Mouse (Mus musculus): ENCODE data around the gene Fggy.
A peak's percentile ranks its signal among the peaks of the same experiment; 100 is the strongest.

The Fggy gene

GRCm38 (mm10) chr4:95588722-95589283 is 31.5 kb downstream of the Fggy start:
- no peak for DNase-seq (ENCODE audit: extremely low read depth, insufficient read length, low spot score)

- DNase-seq (ENCODE audit: extremely low read depth, insufficient read length, low spot score) = no peak
Measured at GRCm38 (mm10) chr4:95590878-95591277, 33.6 kb downstream of the Fggy start.

GRCm38 (mm10) chr4:95597208-95597607 is 39.9 kb downstream of the Fggy start:
- DNase-seq (ENCODE audit: extremely low read depth, insufficient read length, low spot score) = no peak

- DNase-seq (ENCODE audit: extremely low read depth, insufficient read length, low spot score) = no peak
Measured at GRCm38 (mm10) chr4:95601776-95602175, 44.5 kb downstream of the Fggy start.

DNA sequence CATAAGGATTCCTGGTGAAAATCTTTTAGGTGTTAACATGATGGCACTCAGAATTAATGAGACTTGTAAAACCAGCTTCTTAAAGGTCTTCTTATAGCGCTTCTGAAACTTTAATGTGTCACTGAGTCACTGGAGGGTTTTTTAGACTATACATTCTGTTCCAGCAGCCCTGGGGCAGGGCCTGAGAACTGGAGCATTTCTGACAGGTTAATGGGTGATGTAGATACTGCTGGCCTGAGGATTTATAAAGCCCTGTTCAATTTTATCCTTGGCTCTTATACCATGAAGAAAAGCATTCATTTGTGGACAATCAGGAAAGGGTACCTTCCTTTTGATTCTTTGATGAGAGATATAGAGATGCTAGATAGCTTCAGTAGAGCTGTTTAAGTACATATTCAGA is 45.9 kb downstream of the Fggy start:
- no peak for DNase-seq (ENCODE audit: extremely low read depth, insufficient read length, low spot score)

GRCm38 (mm10) chr4:95610663-95611062 is 53.4 kb downstream of the Fggy start:
- DNase-seq (ENCODE audit: extremely low read depth, insufficient read length, low spot score) = no peak

DNA sequence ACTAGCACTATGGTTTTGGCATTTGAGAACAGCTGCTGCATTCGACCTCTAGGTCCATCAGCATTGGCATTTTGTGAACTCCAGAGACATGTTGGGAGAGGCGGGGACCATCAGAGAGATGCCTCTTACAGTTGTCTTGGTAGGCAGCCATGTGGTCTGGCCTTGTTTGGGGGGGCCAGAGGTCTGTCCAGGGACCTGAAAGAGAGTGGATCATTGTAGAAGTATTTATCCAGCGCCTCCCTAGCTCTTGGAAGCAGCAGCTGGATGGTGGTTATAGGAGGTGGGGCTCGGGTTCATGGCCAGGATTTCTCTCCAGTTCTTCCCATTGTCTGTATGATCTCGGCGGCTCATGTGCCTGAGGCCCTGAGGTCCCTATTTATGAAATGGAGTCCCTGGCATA is 54.1 kb downstream of the Fggy start:
- no peak for DNase-seq (ENCODE audit: extremely low read depth, insufficient read length, low spot score)

- DNase-seq (ENCODE audit: extremely low read depth, insufficient read length, low spot score) = no peak
Measured at GRCm38 (mm10) chr4:95621046-95621445, 63.7 kb downstream of the Fggy start.

- no peak for DNase-seq (ENCODE audit: extremely low read depth, insufficient read length, low spot score)
Measured at GRCm38 (mm10) chr4:95624696-95625095, 67.4 kb downstream of the Fggy start.

DNA sequence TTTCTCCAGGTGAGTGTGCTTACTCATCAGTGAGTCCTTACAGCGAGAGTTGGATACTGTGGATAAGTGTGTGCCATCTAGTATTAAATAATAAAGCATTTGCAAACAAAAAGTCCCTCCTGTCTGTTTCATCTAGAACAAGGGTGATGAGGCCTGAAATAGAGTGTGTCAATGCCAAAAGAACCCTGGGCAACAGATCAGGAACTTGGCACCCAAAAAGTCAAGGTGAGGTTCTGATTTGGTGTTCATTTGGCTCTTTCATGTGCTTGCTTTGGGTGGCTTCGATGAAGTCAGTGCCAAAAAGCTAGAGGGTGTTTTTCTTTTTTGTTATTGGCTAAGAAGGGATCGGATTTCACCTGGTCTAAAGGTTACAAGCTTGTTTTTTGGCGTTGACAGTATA is 68.3 kb downstream of the Fggy start:
- DNase-seq (ENCODE audit: extremely low read depth, insufficient read length, low spot score) = no peak

DNA sequence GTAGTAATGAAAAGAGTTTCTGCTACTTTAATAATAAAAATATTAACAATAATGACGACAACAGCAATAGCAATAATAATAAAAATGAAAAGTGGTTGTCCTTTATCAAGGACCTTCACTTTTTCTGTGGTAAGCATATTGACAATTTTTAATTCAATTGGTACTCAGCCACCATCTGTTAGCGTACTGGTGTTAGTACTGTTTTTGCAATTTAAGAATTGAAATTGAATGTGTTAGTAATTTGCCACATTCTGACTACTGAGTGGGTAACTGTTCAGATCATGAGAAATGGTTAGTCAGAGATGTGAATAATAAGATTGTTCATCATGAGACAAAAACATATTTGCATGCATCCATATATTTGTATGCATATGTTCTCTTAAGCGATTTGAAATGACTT is 68.9 kb downstream of the Fggy start:
- no peak for DNase-seq (ENCODE audit: extremely low read depth, insufficient read length, low spot score)

DNA sequence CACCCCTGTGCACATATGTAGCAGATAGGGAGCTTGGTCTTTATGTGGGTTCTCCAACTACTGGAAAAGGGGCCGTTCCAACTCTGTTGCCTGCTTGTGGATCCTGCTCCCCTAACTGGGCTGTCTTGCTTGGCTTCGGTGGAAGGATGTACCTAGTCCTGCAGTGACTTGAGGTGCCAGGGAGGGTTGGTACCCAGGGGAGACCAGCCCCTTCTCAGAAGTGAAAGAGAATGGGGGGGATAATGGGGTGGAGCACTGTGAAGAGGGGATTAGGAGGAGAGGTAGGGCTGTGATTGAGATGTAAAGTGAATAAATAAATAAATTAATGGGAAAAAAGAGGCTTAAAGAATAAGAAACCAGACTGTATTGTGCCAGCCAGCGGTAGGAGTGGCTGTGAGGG is 77.6 kb downstream of the Fggy start:
- no peak for DNase-seq (ENCODE audit: extremely low read depth, insufficient read length, low spot score)

- peak; percentile 65 for DNase-seq (ENCODE audit: extremely low read depth, insufficient read length, low spot score)
Measured at GRCm38 (mm10) chr4:95636937-95637749, 79.8 kb downstream of the Fggy start.

DNA sequence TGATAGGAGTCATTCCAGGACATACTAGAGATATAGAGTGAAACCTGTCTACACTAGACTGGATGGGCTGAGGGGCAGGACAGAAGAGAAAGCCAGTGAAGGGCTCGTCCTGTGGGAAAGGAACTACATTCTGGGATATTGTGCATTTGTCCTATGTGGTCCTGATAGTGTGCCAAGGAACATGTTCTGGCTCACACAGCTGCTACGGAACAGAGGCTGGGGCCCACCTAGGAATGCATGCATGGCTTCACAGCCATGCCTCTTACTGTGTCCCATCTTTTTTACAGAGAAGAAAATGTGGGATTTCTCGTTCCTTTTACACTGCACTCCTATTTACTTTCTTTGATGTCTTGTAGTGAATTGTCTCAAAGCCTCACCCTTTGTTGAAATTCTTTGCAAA is 80.8 kb downstream of the Fggy start:
- no peak for DNase-seq (ENCODE audit: extremely low read depth, insufficient read length, low spot score)

GRCm38 (mm10) chr4:95640831-95641230 is 83.5 kb downstream of the Fggy start:
- no peak for DNase-seq (ENCODE audit: extremely low read depth, insufficient read length, low spot score)

GRCm38 (mm10) chr4:95644048-95644447 is 86.7 kb downstream of the Fggy start:
- DNase-seq (ENCODE audit: extremely low read depth, insufficient read length, low spot score) = no peak

DNA sequence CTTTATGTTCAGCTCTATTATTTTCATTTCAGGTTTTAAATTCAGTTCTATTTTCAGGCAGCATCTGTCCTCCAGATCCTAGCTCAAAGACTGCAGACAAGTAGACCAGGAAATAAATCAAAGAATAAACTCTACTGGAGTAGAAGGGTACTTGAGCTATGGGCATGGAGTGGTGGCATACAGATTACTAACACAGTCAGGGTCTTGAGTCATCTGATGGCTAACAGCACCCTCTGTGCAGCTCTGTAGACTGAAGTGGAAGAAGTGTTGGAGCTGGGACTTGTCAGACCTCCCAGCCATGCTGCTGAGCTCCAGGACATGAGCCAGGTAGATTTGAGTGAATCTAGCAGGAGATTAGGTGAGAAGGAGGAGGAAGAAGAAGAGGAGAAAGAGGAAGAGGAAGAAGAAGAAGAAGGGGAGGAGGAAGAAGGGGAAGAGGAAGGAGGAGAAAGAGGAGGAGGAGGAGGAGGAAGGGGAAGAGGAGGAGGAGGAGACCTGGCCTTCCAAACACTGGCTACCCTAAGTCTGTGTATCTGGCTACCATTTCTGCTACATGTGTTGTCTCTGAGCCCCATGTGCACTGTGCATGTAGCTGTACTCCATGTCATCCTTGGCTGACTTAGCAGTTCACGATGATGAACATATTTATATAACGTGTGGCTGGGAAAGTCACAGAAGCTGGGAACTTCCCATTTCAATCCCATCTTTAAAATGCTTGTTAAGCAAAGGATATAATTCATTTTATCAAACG is 91.7 kb downstream of the Fggy start:
- no peak for DNase-seq (ENCODE audit: extremely low read depth, insufficient read length, low spot score)

DNA sequence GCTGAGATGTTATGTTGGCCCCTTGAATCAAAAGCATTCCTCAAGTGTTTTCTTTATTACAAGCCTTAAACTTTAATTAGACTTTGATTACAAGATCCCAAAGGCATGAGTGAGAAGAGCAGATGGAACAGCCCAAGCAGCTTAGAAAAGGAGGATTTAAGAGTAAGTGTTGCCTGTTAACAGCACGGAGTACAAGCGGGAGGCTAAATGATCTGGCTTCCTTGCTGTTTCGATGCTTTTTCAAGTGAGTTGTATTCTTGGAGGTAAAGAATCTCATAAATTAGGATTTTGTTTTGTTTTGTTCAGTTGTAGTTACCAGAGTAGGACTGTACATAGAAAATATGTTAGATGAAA is 92.2 kb downstream of the Fggy start:
- no peak for DNase-seq (ENCODE audit: extremely low read depth, insufficient read length, low spot score)

GRCm38 (mm10) chr4:95649980-95650379 is 92.7 kb downstream of the Fggy start:
- no peak for DNase-seq (ENCODE audit: extremely low read depth, insufficient read length, low spot score)

DNA sequence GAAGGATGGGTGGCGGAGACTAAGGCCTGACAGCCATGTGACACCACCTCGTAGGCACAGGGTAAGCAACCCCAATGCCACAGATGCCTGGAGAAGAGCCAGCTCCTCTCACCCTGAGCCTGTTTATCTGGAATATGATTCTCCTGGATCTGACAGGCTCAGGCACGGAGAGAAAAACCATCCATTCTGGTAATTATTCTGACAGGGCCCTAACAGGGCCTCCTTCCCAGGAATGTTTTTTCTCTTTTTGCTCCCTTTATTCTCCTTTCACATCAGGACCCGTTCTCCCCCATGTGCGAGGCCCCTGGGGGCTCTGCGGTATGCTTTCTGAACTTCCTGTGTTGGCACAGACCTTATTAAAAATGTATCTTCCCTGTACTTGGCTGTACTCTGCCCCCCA is 94.7 kb downstream of the Fggy start:
- no peak for DNase-seq (ENCODE audit: extremely low read depth, insufficient read length, low spot score)

- no peak for DNase-seq (ENCODE audit: extremely low read depth, insufficient read length, low spot score)
Measured at GRCm38 (mm10) chr4:95653296-95653912, 96.1 kb downstream of the Fggy start.
